Mouse (Mus musculus): ENCODE data around the gene Necab3.

Gene Necab3

DNA sequence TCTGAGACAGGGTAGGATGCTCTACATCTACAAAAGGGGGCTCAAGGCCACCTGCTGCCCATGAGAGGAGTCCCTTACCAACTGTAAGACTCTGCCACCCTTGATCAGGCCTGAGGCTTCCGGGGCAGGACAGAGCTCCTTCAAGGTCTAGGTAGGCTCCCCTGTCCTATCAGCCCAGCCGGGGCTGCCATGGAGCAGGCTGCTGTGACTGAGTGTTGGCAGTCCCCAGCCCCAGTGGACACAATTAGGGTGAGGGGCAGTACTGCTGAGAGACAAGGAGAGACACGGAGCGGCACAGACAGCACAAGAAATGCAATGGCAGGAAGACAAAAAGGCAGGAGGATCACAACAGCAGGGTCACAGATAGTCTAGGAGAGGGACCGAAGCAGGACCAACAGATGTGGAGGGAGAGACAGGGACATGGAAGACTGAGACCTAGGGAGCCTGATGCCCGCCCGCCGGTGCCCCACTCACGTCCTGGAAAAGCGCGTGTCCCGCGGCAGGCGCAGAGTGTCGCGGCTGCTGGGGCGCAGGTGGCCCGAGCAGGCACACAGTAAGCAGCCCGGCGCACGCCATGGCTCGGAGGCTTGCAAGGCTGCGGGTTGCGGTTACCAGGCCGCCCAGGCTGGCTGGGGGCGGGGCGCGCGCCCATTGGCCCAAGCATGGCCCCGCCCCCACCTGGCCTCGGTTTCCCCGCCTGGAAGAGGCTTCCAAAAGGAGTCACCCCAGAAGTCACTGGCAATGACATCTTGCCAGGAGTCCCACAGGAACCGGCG is at the start of gene Necab3:
TSS of gene Necab3 (minus strand) at position 627 of the 776 bp plus-strand sequence.
- in situ Hi-C loops (cut with MboI, MseI): no loop called here

DNA sequence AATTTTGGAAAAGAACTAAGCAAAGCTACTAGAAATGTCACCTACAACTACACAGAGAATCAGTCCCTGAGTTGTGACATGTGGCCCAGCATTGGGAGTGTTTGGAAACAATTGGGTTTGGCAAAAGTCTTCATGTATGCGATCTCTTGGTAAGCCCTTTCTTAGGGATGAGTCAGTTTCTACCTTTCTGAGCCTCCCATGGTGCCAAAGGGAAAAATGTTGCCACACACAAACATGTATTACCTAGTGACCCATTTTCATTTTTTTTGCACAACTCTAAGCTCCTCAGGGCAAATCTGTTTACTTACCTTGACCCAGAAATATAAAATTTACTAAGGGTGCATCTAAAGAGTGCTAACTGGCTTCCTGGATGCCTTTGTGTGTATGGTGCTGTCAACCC is 48.3 kb upstream of the Necab3 start:
- in situ Hi-C loops (cut with MboI, MseI): no loop called here

DNA sequence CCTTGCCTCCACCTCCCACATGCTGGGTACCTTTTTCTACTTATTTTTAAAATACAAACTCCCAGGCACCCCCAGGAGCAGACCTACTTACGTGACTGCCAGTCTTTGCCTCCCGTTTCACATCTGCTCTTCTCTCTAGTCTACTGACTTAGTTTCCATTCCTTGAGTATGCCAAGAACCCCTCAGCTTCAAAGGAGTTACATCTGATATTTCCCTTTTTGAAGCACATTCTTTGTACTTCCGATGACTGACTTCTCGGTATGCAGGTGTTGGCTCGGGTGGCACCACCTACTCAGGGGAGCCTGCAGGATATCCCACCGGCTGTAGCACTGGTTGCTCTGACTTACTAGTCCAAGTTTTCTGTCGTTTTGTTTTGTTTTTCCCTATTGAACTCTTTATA is 45.5 kb upstream of the Necab3 start:
- in situ Hi-C loops (cut with MboI, MseI): no loop called here

DNA sequence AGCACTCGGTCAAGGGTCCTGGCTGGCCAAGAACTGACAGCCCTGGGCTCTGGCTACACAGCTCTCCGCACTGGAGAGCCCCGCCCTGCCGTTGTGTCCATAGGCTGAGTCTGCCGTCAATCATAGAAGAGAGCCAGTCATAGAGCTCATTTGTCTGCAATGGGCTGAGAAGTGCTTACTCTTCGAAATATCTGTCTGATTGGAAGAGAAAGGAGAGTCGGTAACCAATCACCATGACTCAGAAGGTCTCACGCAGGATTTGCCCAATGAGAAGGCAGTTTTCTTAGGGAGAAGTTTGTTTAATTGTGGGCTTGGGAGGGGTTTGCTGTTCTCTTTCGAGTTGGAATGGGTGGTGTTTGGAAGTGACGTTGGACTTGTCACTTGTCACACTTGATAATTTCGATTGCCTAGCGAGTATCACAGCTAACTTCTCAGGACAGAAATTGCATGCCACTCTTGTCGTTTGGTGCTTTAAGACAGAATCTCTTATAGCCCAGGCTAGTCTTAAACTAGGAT is 45.0 kb upstream of the Necab3 start, which contains the start of gene Pxmp4:
TSS of gene Pxmp4 (minus strand) at position 71 of the 516 bp plus-strand sequence.
- in situ Hi-C loops (cut with MboI, MseI): no loop called here

DNA sequence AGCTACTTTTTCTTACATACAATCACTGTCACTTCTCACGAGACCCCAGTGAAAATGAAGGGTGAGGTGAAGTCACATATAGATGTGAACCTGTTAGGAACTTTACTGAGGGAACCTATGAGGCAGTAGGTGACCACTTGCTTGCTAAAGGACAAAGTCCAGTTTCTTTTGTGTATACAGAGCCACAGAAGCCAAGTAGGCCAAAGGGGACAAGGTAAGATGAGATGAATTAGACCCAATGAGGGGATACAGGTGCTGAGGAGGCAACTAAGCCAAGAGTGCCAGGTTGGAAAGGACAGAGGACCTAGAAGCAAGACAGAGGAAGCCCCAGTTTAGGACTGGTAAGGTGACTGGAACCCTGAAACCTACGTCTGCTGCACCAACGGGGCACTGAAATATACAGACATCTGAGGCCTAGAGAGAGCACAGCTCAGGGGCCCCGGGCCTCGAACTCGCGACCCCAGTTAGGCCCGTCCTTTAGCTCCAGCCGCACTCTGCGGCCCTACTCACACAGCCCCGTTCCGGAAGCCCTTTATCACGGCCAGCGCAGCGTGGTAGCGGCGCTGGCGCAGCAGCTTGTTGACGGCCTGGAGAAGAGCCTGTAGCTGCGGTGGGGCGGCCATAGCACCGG is 44.4 kb upstream of the Necab3 start:
- in situ Hi-C loops (cut with MboI, MseI): no loop called here

DNA sequence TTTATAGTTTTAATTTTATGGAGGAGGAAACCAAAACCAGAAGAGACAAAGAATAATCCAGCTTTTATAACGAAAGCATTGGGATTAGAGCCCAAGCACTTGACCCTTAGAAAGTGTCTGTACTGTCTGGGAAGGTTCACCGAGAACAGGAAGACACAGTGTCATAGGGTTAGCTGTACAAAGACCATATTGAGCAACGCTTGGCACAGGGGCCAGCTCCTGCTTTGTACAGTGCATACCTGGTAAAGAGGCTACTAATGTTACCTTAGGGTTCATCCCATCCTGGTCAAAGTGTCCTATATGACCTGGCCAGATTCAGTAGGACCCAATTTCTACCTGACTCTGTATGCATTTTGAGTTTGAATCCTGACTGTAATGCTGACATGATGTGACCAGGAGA is 42.6 kb upstream of the Necab3 start:
- in situ Hi-C loops (cut with MboI, MseI): no loop called here

DNA sequence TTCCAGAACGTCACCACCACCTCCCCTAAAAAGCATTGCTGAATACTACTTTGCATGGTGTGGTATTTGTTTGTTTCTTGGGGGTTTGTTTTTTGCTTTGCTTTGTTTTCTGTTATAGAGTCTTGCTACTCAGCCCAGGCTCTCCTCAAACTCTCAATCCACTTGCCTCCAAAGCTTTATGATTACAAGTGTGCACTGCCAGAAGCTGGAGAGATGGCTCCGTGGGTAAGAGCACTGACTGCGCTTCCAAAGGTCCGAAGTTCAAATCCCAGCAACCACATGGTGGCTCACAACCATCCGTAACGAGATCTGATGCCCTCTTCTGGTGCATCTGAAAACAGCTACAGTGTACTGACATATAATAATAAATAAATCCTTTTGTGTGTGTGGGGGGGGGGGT is 41.9 kb upstream of the Necab3 start:
- in situ Hi-C loops (cut with MboI, MseI): no loop called here

DNA sequence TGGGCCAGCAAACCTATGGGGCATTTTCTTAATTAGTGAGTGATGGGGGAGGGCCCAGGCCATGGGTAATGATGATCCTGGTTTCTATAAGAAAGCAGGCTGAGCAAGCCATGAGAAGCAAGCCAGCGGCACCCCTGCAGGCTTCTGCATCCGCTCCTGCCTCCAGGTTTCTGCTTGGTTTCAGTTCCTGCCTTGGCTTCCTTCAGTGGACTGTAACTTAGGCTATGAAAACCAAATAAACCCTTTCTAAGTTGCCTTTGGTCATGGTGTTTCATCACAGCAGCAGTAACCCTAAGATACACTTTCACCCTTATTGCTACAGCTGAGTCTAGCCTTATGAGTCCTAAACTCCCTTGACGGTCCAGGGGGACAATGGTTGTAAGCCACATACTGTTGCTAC is 38.7 kb upstream of the Necab3 start:
- in situ Hi-C loops (cut with MboI, MseI): no loop called here

DNA sequence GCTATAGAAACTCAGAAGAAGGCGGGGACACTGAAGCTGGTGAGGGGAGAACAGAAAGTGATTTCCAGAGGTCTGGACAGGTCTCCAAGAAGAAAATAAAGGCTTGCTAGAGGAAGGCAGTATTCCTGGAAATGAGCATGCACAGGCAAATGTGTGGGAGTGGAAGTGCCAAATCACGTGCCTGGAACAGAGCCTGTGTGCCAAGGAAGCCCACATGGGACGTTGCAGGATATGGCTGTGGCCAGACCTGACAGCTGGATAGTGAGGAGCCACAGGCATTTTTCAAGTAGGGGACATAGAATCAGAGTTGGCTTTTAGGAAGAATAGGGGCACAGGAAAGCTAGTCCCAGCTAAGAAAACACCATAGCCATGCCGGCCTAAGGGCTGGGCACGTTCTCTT is 37.1 kb upstream of the Necab3 start:
- in situ Hi-C loops (cut with MboI, MseI): no loop called here

DNA sequence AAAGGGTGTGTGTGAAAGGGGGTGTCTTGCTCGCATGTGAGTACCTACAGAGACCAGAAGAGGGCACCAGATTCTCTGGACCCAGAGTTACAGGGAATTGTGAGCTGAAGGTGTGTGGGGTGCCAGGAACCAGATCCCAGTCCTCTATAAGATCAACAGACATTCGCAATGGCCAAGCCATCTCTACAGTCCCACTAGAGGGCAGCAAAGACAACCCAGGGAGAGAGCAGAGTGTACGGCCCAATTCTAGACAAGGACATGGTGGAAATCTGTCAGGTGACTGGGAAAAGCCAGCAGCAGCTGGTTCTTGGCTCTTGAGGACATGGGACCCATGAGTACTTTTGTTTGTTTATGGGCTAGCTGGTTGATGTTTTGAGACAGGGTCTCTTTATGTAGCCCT is 34.3 kb upstream of the Necab3 start:
- in situ Hi-C loops (cut with MboI, MseI): no loop called here

DNA sequence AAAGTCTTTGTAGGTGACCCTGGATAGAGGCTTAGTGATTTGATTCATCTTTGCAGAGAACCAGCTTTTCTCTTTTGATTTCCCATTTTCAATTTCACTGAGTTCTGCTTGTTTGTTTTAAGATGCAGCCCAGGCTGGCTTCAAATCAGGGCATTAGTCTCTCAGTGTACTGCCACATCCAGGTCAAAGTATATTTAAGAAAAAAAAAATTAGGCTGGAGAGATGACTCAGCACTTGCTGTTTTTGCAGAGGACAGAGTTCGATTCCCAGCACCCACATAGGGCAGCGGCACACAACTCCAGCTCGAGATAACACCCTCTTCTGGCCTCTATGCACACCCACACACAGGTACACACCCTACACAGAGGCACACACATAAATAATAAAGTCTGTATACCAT is 32.5 kb upstream of the Necab3 start:
- in situ Hi-C loops (cut with MboI, MseI): no loop called here

DNA sequence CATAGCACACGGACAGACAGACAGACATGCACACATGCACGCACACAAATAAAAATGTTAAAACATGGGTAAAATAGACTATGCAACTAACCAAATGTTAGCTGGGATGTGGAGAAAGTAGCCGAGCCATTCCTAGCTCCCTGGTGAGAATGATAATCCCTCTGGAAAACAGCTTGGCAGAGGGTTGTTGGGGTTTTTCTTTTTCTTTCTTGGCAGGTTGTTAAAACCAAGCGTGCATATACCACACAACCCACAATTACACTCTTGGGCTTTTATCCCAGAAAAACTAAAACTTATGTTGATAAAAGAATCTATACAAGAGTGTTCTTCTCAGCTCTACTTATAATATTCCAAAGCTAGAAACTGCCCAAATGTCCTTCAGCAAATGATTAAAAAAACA is 30.4 kb upstream of the Necab3 start:
- in situ Hi-C loops (cut with MboI, MseI): no loop called here

DNA sequence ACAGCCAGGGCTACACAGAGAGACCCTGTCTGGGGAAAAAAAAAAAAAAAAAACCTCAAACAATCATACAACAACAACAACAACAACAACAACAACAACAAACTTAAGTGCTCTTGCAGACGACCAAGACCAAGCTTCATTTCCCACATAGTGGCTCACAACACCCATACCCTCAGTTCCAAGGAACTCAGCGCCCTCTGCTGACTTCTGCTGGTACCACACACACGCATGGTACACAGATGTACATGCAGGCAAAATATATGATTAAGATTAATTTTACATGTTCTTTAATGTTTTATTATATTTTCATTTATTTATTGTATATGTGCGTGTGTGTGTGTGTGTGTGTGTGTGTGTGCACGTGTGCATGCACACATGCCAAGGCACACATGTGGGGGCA is 27.7 kb upstream of the Necab3 start:
- in situ Hi-C loops (cut with MboI, MseI): no loop called here

DNA sequence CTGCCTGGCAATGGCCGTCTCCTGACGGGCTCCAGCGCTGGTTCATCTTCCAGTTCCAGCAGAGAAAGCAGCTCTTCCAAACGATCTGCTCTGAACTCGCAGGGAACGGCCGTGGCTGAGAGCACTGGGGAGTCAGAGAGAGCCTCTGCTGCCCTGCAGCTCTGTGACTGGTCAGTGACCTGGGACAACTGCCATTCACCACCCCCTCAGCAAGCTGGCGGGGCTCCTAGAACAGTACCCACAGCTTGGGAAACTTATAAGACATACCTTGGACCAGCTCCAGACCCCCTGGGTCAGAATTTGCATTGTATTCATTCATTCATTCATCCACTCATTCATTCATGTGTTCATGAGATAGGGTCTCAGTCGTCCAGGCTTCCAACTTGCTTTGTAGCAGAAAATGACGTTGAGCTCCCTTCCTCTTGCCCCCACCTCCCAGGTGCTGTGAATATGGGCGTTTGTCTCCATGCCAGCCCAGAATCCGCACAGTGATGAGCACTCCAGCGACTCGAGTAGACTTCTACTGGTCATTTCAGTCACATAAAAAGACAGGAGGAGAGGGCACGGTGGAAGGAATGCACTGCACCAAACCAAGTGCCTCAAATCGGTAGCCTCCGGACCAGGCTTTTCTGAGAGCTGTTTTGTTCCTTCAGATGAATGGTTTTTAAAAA is 26.4 kb upstream of the Necab3 start:
- in situ Hi-C loops (cut with MboI, MseI): no loop called here

DNA sequence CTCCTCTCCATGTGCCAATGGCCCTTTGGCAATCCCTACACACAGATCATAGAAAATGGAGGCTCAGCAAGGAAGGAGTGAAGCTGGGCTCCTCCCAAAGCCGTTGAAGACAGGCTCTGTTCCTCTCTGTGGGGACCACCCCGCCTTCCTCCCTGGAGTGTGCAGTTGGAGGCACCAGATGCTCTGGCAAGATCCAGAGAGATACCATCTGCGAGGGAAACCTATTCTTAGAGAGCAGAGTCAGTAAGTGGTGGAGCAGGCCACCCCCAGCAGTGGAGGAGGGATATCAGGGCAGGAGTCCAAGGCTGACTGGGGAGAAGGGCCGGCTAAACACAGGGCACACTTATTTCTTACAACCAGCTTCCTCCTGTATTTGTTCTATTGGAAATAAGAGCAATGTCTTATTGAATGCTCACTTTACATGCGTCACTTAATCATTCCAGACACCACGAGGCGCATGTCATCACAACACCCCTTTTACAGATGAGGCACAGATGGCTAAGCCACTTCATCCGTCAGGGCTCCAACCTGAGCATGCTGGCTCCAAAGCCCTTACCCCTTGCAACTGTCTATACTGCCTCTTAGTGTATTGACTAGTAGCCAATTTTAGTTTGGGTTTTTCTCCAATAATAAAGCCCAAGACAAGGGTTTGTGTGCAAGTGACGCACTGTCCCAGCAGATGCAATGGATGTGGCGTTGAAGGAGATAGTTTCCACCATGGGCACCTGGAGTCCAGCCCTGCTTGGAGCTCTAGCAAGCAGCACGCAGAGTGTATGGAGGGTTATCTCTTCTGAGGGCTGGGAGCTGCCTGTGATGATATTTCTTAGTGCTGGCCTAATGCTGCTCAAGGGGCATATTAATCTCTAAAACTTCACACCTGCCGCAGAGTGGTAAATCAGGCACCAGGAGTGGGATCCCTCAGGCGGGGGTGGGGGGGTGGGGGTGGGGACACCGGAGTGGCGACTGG is 25.5 kb upstream of the Necab3 start:
- in situ Hi-C loops (cut with MboI, MseI): no loop called here

DNA sequence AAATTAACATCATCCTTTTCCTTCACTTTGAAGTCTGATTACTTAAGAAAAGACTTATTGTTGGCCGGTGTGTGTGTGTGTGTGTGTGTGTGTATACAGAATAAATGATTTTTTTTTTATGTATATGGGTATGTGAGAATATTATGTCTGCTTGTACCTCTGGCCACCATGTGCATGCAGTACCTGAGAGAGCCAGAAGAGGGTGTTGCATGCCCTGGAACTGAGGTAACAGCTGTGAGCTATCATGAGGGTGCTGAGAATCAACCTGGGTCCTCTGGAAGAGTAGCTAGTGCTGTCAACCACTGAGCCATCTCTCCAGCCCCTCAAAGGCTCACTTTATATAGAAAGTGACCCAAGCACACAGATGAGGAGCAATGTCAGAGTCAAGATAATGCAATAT is 22.7 kb upstream of the Necab3 start:
- in situ Hi-C loops (cut with MboI, MseI): no loop called here

DNA sequence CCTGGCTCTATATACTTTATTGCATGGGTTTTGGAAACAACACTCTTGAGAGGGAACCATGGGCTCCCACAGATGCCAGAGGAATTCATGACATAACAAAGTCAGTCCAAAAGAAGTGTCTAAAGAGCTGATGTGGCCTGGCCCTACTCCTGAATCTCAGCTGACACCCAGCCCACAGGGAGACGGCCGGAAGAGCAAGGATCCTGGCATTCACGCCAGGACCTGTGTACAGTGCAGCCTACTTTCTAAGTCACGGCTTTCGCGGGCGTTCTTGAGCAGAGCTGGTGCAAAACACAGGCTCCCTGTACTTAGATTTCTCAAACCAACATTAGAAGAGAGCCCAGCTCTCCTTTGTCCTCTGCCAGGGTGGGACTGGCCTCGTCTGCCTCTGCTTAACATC is 21.9 kb upstream of the Necab3 start:
- in situ Hi-C loops (cut with MboI, MseI): no loop called here

DNA sequence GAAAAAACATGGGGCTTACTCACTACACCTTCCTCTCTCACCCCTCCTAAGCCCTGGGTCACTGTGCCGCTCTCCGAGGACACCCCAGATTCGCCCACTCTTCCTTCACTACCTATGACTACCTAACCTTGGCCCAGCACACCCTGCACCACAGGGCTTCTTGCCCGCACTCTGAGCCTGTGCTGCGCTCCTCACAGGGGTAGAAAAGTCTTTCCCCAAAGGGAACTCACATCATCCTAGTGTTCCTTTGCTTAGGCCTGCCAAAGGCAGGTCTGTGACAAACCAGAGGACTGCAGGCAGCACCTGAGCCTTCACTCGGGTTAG is 19.0 kb upstream of the Necab3 start:
- in situ Hi-C loops (cut with MboI, MseI): no loop called here

DNA sequence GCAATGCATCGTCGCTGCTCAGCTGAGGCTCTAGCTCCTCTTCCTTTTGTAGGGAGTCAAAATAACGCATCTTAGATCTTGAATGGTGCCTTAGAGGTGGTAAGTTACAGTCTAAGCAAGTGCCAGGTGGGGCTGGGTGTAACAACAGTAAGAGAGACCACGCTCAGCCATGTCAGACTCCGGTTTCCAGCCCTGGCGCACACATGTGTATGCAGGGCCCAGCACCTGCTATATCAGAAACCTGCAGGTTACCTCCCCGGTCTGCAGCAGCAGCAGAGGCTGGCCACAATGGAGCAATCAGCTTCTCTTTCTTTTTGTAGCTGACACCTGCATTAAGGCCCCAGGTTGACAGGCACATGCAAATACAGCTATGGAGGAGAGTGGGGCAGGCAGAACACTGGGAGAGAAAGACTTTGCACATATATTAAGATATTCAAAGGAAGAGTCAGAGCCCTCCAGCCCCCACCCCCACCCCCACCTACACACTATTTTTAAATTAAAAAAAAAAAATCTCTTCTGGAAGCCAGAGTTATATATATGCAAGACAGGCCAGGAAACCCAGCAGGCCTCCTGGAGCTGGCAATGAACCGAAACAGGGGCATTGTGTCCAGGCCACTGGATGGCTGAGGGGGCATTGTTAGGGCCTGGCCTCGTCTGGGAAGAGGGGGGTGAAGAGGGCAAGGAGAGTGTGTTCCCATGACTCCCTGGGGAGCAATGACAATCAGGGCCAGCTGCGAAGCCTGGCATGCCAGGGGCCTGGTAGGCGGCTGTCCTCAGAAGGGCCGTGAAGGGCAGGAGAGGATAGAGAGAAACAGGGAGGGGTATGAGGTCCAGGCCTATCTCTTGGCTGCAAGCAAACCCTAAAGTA is 18.4 kb upstream of the Necab3 start:
- in situ Hi-C loops (cut with MboI, MseI): no loop called here

DNA sequence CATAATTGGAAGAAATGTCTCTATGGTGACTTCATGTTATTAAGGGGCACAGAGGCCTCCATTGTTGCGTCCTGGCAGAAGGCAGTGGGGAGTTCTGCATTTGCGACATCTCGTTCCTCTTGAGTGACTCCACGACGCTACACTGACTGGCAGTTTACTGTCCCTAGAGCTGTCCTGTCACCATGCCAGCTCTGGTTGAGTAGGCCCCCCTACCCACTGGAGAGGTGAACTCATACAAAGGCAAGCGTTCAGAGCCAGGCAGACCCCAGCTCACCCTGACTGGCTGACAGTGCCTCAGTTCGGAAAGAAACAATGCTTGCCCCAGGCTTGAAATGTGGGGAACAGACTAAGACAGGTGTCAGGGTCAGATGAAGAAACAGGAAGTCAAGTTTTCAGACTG is 15.6 kb upstream of the Necab3 start:
- in situ Hi-C loops (cut with MboI, MseI): no loop called here

DNA sequence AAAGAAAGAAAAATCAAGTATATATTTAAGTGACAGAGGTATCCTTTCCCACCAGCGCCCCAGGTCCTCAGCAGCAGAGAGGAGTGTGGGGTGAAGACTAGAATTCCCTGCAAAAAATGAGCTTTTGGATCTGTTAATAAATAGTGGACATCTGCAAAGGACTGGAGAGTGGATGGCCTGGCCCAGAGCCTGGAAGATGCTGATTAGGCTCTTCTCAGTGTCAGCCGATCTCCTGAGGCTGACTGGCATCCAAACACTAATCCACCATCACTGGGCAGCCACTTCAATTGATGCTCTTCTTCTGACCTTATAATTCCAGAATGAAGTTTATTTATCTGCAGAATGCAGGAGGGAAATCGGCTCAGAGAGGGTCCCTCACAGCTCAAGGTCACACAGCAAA is 14.3 kb upstream of the Necab3 start:
- in situ Hi-C loops (cut with MboI, MseI): no loop called here
